Mouse (Mus musculus): Measurements from ENCODE around the gene Mical3.

DNA sequence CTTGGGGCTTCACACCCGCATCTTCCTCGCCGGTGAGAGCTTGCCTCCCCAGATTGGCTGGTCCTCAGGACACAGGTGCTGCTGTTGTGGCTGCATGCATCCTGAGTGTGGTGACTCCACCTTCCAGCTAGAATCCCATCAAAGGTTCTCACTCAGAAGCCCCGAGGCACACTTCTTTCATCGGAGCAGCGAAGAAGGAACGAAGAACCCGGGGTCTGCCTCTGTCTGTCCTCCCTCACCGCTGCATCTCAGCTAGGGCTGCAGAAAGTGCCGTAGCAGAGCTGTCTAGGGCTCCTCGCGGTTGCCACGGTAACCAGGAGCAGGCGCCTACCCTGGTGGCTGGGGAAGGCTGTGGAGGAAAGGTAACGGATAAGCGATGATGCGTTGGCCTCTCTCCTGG, at the start of gene Mical3:
- TF ChIP-seq CTCF (IDR thresholded peaks at IDR 0.05; ENCODE audit: extremely low read depth, insufficient read depth, low read length) (no peak), POLR2A (IDR thresholded peaks at IDR 0.05; ENCODE audit: extremely low read depth, insufficient read depth, low read length) (peak; percentile 83; the same call in 1 of the 2 replicates)

Data from cortical plate, adult 2 months (tissue).